Mouse (Mus musculus) Patski (cell line): ENCODE results near the gene Ssr2. TPM values are rescaled to one million over a fixed set of nuclear protein-coding genes. Genes with fewer than 3 reads are reported as not detected.
"Not testable (repeated sequence)": the region's sequence is repeated elsewhere in the genome, so short reads cannot be mapped to it uniquely, and the experiment has no call there.

Experiments
- ATAC-seq: fragments of 100-300 bp; one replicate; pipeline ENCODE4 v1.8.0; 2021
- CTCF ChIA-PET: fragments of 350-600 bp; sonication (Branson Sonifier 250); formaldehyde crosslinking; loops from one replicate; lab custom pipeline; 2022; ENCODE audit warnings: inconsistent platforms; lab: Charles Lee
- POLR2A ChIA-PET: fragments of 350-600 bp; sonication (Branson Sonifier 250); formaldehyde crosslinking; loops from one replicate; lab custom pipeline; 2022; ENCODE audit warnings: antibody characterized with exemption, inconsistent platforms; lab: Charles Lee
- DNase-seq: peaks from one replicate; pipeline ENCODE4 v3.0.0-alpha.2; 2011; ENCODE audit warnings: low read depth, low spot score
- H3K27me3 ChIP-seq: fragments of 371-371 bp; one replicate; pipeline ENCODE4 v1.5.1; 2021
- CTCF ChIP-seq: fragments of 100-300 bp; IDR thresholded peaks from one replicate; pipeline ENCODE4 v1.5.1; 2021
- in situ Hi-C: fragments of 300-500 bp; cut with MboI; formaldehyde crosslinking; loops from 3 replicates; pipeline ENCODE4 v1.11.1; 2018; ENCODE audit warnings: low pct_unique_long_range_greater_than_20kb, mixed read lengths
- polyA plus RNA-seq: library from polyadenylated mRNA; unstranded; gene quantifications from one replicate; pipeline ENCODE4 v1.2.3, GENCODE M21; 2021

The Ssr2 gene
- polyA plus RNA-seq, 1 experiment from 2014 or later = 410 TPM

GRCm38 (mm10) chr3:88591044-88591443 is 15.4 kb downstream of the Ssr2 start:
- H3K27me3 ChIP-seq = no peaks in the 10 kb centered on the region
- TF ChIP-seq CTCF = no peak
- CTCF ChIA-PET = interaction anchor here (1.0 to 7.3 kb wide), 10 partner anchors 11 to 107 kb away, joined by 3 to 75 read pairs (median 6); partner anchors contain the start of gene Arhgef2
- DNase-seq (no peak), ATAC-seq (no peak)
- POLR2A ChIA-PET = interaction anchor here (0.6 to 2.5 kb wide), 7 partner anchors 12 to 46 kb away, joined by 3 to 11 read pairs (median 3); partner anchors contain the start of genes Rab25 and Ubqln4
- in situ Hi-C loops = no loop called here

GRCm38 (mm10) chr3:88591950-88592731 is 16.5 kb downstream of the Ssr2 start:
- no peak for DNase-seq
- in situ Hi-C loops = no loop called here
- CTCF ChIA-PET = interaction anchor here (0.6 to 7.3 kb wide), 24 partner anchors 9 to 84 kb away, joined by 3 to 75 read pairs (median 4); partner anchors contain the start of gene Arhgef2
- H3K27me3 ChIP-seq = no peaks in the 10 kb centered on the region
- peak; percentile 44 for ATAC-seq
- POLR2A ChIA-PET = interaction anchor here (1.0 to 2.5 kb wide), 8 partner anchors 13 to 62 kb away, joined by 3 to 11 read pairs (median 4); partner anchors contain the start of gene Ubqln4
- peak; percentile 72 for TF ChIP-seq CTCF

- DNase-seq (no peak), ATAC-seq (no peak)
- TF ChIP-seq CTCF = no peak
- no peaks in the 10 kb centered on the region for H3K27me3 ChIP-seq
- in situ Hi-C loops = no loop called here
- CTCF ChIA-PET = interaction anchor here (0.9 to 7.3 kb wide), 19 partner anchors 8 to 109 kb away, joined by 3 to 75 read pairs (median 4); partner anchors contain the start of gene Arhgef2
- POLR2A ChIA-PET = interaction anchor here (0.5 to 2.0 kb wide), 8 partner anchors 11 to 55 kb away, joined by 3 to 4 read pairs (median 3); no protein-coding TSS in a partner anchor
These were observed 17.4 kb downstream of the Ssr2 start for GRCm38 (mm10) chr3:88592942-88593576.

- peak; percentile 86 for DNase-seq
These were observed 18.4 kb downstream of the Ssr2 start for GRCm38 (mm10) chr3:88593893-88594580.

GRCm38 (mm10) chr3:88596547-88596946 is 20.9 kb downstream of the Ssr2 start:
- ATAC-seq, H3K27me3 ChIP-seq, in situ Hi-C loops, DNase-seq, POLR2A ChIA-PET: not testable (repeated sequence)
- CTCF ChIA-PET = interaction anchor here (0.7 to 7.3 kb wide), 5 partner anchors 9 to 52 kb away, joined by 3 to 75 read pairs (median 3); partner anchors contain the start of gene Arhgef2

More at GRCm38 (mm10) chr3:88593893-88594580, 18.4 kb downstream of the Ssr2 start:
- no peak for TF ChIP-seq CTCF
- in situ Hi-C loops = no loop called here
- no peaks in the 10 kb centered on the region for H3K27me3 ChIP-seq
- POLR2A ChIA-PET = interaction anchor here (1.3 to 2.0 kb wide), 2 partner anchors 22 to 25 kb away, joined by 3 to 4 read pairs; no protein-coding TSS in a partner anchor
- ATAC-seq = peak; percentile 65
- CTCF ChIA-PET = interaction anchor here (1.3 to 7.3 kb wide), 8 partner anchors 11 to 110 kb away, joined by 3 to 75 read pairs (median 5); partner anchors contain the start of gene Arhgef2

GRCm38 (mm10) chr3:88602466-88602865 is 26.8 kb downstream of the Ssr2 start:
- DNase-seq = no peak
- no peak for TF ChIP-seq CTCF
- CTCF ChIA-PET = interaction anchor here (0.8 to 7.0 kb wide), 3 partner anchors 10 to 67 kb away, joined by 3 to 75 read pairs (median 18); no protein-coding TSS in a partner anchor
- POLR2A ChIA-PET = no interaction called here
- H3K27me3 ChIP-seq = no peaks in the 10 kb centered on the region
- ATAC-seq = no peak
- in situ Hi-C loops = loop anchor here (10.0 kb wide), 1 partner anchor 58 kb away; the partner anchor contains the start of gene Rab25

GRCm38 (mm10) chr3:88603714-88604161 is 28.1 kb downstream of the Ssr2 start:
- peak; percentile 37 for ATAC-seq
- no peaks in the 10 kb centered on the region for H3K27me3 ChIP-seq
- DNase-seq = no peak
- POLR2A ChIA-PET = interaction anchor here (0.5 to 1.5 kb wide), 3 partner anchors 11 to 1041 kb away, joined by 3 read pairs; no protein-coding TSS in a partner anchor
- CTCF ChIA-PET = interaction anchor here (0.7 to 7.0 kb wide), 15 partner anchors 10 to 74 kb away, joined by 3 to 75 read pairs (median 4); no protein-coding TSS in a partner anchor
- peak; percentile 98 for TF ChIP-seq CTCF
- in situ Hi-C loops = loop anchor here (10.0 kb wide), 1 partner anchor 59 kb away; the partner anchor contains the start of gene Rab25

- DNase-seq (no peak), ATAC-seq (no peak)
- TF ChIP-seq CTCF = no peak
- POLR2A ChIA-PET = interaction anchor here (1.0 to 1.5 kb wide), 2 partner anchors 12 to 19 kb away, joined by 3 read pairs; no protein-coding TSS in a partner anchor
- CTCF ChIA-PET = interaction anchor here (1.1 to 7.0 kb wide), 7 partner anchors 11 to 60 kb away, joined by 3 to 75 read pairs (median 10); no protein-coding TSS in a partner anchor
- H3K27me3 ChIP-seq = no peaks in the 10 kb centered on the region
- in situ Hi-C loops = loop anchor here (5.0 to 10.0 kb wide), 3 partner anchors 37 to 152 kb away; partner anchors contain the start of gene Rab25
These were observed 29.2 kb downstream of the Ssr2 start for GRCm38 (mm10) chr3:88604863-88605262.

GRCm38 (mm10) chr3:88605666-88606065 is 30.0 kb downstream of the Ssr2 start, which contains the start of gene Arhgef2:
Gene Arhgef2 (plus strand): TSS chr3:88605966.
- CTCF ChIA-PET = interaction anchor here (1.1 to 7.0 kb wide), 9 partner anchors 13 to 133 kb away, joined by 3 to 75 read pairs (median 16); partner anchors contain the start of gene Rxfp4
- in situ Hi-C loops = loop anchor here (5.0 to 10.0 kb wide), 3 partner anchors 37 to 152 kb away; partner anchors contain the start of gene Rab25
- ATAC-seq, H3K27me3 ChIP-seq, DNase-seq: not testable (repeated sequence)
- POLR2A ChIA-PET = interaction anchor here (0.5 to 1.0 kb wide), 2 partner anchors 65 to 68 kb away, joined by 3 read pairs; no protein-coding TSS in a partner anchor
- TF ChIP-seq CTCF = peak; percentile 25
